Mouse (Mus musculus) 3T3-L1 (cell line): ENCODE measurements around the gene Adamtsl1.

Source experiments
- DNase-seq: peaks from one replicate; pipeline ENCODE4 v3.0.0-alpha.2; 2015; ENCODE audit warnings: low read depth, low spot score

The Adamtsl1 gene

GRCm38 (mm10) chr4:85790226-85790625 is 276.3 kb downstream of the Adamtsl1 start:
- no peak for DNase-seq

- peak; percentile 85 for DNase-seq
Measured at GRCm38 (mm10) chr4:85801805-85802204, 287.8 kb downstream of the Adamtsl1 start.

GRCm38 (mm10) chr4:85814418-85814817 is 300.4 kb downstream of the Adamtsl1 start:
- DNase-seq = no peak

- DNase-seq = no peak
Measured at GRCm38 (mm10) chr4:85818504-85818903, 304.5 kb downstream of the Adamtsl1 start.

GRCm38 (mm10) chr4:85819169-85819568 is 305.2 kb downstream of the Adamtsl1 start:
- peak; percentile 64 for DNase-seq

- no peak for DNase-seq
Measured at GRCm38 (mm10) chr4:85819921-85820320, 305.9 kb downstream of the Adamtsl1 start.

- DNase-seq = no peak
Measured at GRCm38 (mm10) chr4:85823952-85824704, 310.2 kb downstream of the Adamtsl1 start.

- no peak for DNase-seq
Measured at GRCm38 (mm10) chr4:85824705-85825085, 310.7 kb downstream of the Adamtsl1 start.

- DNase-seq = no peak
Measured at GRCm38 (mm10) chr4:85837058-85837457, 323.1 kb downstream of the Adamtsl1 start.

- peak; percentile 45 for DNase-seq
Measured at GRCm38 (mm10) chr4:85837532-85837965, 323.6 kb downstream of the Adamtsl1 start.

GRCm38 (mm10) chr4:85838031-85838430 is 324.1 kb downstream of the Adamtsl1 start:
- peak; percentile 9 for DNase-seq

GRCm38 (mm10) chr4:85842113-85842512 is 328.1 kb downstream of the Adamtsl1 start:
- DNase-seq = no peak

GRCm38 (mm10) chr4:85844381-85844780 is 330.4 kb downstream of the Adamtsl1 start:
- DNase-seq = no peak

- no peak for DNase-seq
Measured at GRCm38 (mm10) chr4:85845931-85846330, 332.0 kb downstream of the Adamtsl1 start.

GRCm38 (mm10) chr4:85853401-85853800 is 339.4 kb downstream of the Adamtsl1 start:
- no peak for DNase-seq

- no peak for DNase-seq
Measured at GRCm38 (mm10) chr4:85854507-85854906, 340.5 kb downstream of the Adamtsl1 start.

GRCm38 (mm10) chr4:85879376-85879775 is 365.4 kb downstream of the Adamtsl1 start:
- DNase-seq = no peak

GRCm38 (mm10) chr4:85881318-85881717 is 367.3 kb downstream of the Adamtsl1 start:
- no peak for DNase-seq

- DNase-seq = no peak
Measured at GRCm38 (mm10) chr4:85884031-85884430, 370.1 kb downstream of the Adamtsl1 start.

GRCm38 (mm10) chr4:85889877-85890598 is 376.1 kb downstream of the Adamtsl1 start:
- no peak for DNase-seq

GRCm38 (mm10) chr4:85901316-85901715 is 387.3 kb downstream of the Adamtsl1 start:
- DNase-seq = peak; percentile 19

GRCm38 (mm10) chr4:85904217-85904616 is 390.2 kb downstream of the Adamtsl1 start:
- no peak for DNase-seq

- peak; percentile 41 for DNase-seq
Measured at GRCm38 (mm10) chr4:85916034-85916433, 402.1 kb downstream of the Adamtsl1 start.
